Mouse (Mus musculus) erythroblast, embryonic 14.5 days (primary cell): ENCODE measurements around the gene Ddx31. TPM values are rescaled to one million over a fixed set of nuclear protein-coding genes. Genes with fewer than 3 reads are reported as not detected.

ENCODE experiments used
- H3K27me3 ChIP-seq: 2 replicates; pipeline ENCODE4 v1.6.1; 2012; ENCODE audit warnings: inconsistent platforms; ENCODE audit not compliant: control insufficient read depth
- H3K36me3 ChIP-seq: 2 replicates; pipeline ENCODE4 v1.6.1; 2012; ENCODE audit warnings: mild to moderate bottlenecking, inconsistent platforms; ENCODE audit not compliant: control insufficient read depth
- H3K4me1 ChIP-seq: 2 replicates; pipeline ENCODE4 v1.6.1; 2012; ENCODE audit warnings: inconsistent platforms; ENCODE audit not compliant: control insufficient read depth
- H3K4me3 ChIP-seq: replicated peaks from 2 replicates; pipeline ENCODE3; 2012; ENCODE audit warnings: moderate library complexity, mild to moderate bottlenecking, inconsistent platforms
- H3K9me3 ChIP-seq: 2 replicates; pipeline ENCODE4 v1.6.1; 2012; ENCODE audit warnings: low read length, inconsistent platforms, mixed read lengths; ENCODE audit not compliant: control insufficient read depth
- GATA1 ChIP-seq: IDR thresholded peaks from 2 replicates; pipeline ENCODE4 v1.6.1; 2012; ENCODE audit warnings: low read length, inconsistent platforms, mixed read lengths
- TAL1 ChIP-seq: IDR thresholded peaks from 3 replicates; pipeline ENCODE4 v1.6.1; 2012; ENCODE audit warnings: low read length, inconsistent platforms, mixed read lengths
- polyA plus RNA-seq: library from polyadenylated mRNA; stranded (reverse); fragments of >175 nt; gene quantifications from 2 replicates; pipeline ENCODE4 v1.2.3, GENCODE M21; 2012

The Ddx31 gene
- 0.14 and 0.25 TPM in 2 replicates for polyA plus RNA-seq

DNA sequence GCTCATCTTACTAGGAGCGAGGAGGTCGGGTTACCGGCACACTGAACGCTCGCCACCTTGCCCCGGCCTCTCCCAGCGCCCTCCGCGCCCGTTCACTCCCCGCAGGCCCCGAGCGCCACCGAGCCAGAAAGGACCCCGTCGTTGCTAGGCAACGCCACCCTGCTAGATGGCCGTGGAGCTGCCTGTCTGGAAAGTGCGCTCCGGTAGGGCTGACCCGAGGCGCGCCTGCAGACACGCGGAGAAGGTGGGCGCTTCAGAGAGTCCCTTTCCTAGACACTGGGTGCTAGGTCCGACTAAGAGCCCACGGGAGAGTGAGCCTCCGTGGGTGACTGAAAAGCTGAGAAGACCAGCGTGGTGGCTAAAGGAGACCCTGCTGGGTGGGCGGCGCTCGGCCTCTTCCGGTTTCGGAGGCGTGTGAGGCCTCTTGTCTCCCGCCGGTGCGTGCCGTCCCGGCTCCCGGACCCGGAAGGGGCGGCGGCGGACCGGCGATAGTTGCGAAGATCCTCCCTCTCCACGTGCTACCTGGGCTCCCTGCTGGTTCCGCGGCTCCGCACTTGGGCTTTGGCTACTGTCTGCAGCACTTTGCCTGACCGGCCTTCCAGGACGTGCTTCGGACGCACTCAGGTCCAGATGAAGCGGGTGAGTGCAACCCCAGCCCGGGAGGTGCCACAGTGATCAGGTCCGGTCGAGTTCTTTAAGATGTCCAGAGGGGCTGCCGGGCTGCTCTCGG, at the start of gene Ddx31, which contains the start of gene Gtf3c4:
Gene Ddx31, plus strand, starts transcription at position 185 of the 730 bp plus-strand sequence.
Gene Gtf3c4, minus strand, starts transcription at position 139 of the 730 bp plus-strand sequence.
- peaks cover 43% of the 10 kb centered on the region for H3K4me1 ChIP-seq
- H3K27me3 ChIP-seq = no peaks in the 10 kb centered on the region
- no peaks in the 10 kb centered on the region for H3K9me3 ChIP-seq
- H3K36me3 ChIP-seq = peaks cover 25% of the 10 kb centered on the region
- H3K4me3 ChIP-seq = peak within 1 kb of the TSS; percentile 86
- no peak for TF ChIP-seq TAL1
- no peak for TF ChIP-seq GATA1

DNA sequence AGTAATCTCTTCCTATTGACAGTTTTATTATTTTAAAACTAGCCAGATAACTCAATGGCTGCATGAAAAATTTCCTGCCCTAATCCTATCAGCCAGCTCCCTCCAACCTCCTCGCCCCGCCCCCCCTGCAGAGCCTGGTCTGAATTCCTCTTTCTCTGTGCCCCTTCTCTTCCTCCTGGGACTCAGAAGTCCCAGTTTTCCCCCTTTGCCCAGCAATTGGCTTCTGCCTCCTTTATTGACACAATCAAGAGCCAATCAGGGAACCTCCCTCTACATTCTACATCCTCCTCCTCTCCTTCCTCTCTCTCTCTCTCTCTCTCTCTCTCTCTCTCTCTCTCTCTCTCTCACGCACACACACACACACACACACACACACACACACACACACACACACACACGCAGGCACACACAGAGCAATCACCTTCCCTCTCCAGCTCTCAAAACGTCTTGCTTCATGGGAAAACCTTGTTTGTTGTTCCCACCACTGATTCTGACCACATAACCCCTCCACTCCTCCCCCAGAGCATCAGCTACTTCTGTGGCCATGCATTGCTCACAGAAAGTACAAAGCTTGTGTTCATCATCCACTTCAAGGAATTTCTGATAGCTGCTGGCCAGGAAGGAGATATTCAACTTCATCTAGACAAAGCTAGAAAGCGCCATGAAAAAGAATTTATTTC, 47.1 kb upstream of the Ddx31 start:
- Histone ChIP-seq H3K36me3 (no peaks in the 10 kb centered on the region), H3K9me3 (no peaks in the 10 kb centered on the region), H3K27me3 (no peaks in the 10 kb centered on the region), H3K4me1 (no peaks in the 10 kb centered on the region), H3K4me3 (no peak overlapping the region)
- TF ChIP-seq GATA1 = no peak
- no peak for TF ChIP-seq TAL1

DNA sequence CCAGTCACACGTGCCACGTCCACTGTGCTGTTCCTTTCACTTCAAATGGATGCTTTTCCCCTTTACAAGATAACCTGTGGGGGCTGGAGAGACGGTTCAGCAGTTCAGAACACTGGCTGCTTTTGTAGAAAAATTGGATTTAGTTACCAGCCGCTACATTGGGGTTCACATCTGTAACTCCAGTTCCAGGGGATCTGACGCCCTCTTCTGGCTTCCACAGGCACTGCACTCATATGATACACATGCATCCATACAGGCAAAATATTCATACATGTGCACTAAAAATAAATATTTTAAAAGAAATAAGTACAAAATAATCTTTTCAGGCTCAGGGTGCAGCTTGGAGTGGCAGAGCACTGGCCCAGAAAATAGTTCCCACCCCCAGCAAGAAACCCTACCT, 45.6 kb upstream of the Ddx31 start:
- Histone ChIP-seq H3K36me3 (no peaks in the 10 kb centered on the region), H3K9me3 (no peaks in the 10 kb centered on the region), H3K4me1 (no peaks in the 10 kb centered on the region), H3K27me3 (no peaks in the 10 kb centered on the region), H3K4me3 (no peak overlapping the region)
- TF ChIP-seq GATA1 (no peak), TAL1 (no peak)

DNA sequence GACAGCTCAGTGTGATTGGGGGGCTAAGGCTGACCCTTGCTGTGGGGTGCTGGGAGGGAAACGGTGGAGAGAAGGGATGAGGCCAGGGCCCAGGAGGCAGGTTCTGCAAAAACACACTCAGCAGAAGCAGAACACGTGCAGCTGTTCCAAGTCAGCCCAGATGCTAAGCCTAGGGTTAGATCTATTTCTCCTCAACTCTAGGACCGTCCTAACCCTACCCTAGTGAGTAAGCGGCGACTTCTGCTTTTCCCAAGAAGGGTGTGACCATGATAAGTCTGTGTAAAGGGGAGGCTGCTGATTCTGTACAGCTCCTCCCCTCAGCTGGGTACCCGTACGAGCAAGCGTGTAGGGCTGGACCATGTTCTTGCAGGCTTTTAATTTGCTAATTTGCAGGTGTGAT, 43.9 kb upstream of the Ddx31 start:
- Histone ChIP-seq H3K9me3 (no peaks in the 10 kb centered on the region), H3K36me3 (no peaks in the 10 kb centered on the region), H3K4me1 (no peaks in the 10 kb centered on the region), H3K27me3 (no peaks in the 10 kb centered on the region), H3K4me3 (no peak overlapping the region)
- TF ChIP-seq GATA1 (no peak), TAL1 (no peak)

DNA sequence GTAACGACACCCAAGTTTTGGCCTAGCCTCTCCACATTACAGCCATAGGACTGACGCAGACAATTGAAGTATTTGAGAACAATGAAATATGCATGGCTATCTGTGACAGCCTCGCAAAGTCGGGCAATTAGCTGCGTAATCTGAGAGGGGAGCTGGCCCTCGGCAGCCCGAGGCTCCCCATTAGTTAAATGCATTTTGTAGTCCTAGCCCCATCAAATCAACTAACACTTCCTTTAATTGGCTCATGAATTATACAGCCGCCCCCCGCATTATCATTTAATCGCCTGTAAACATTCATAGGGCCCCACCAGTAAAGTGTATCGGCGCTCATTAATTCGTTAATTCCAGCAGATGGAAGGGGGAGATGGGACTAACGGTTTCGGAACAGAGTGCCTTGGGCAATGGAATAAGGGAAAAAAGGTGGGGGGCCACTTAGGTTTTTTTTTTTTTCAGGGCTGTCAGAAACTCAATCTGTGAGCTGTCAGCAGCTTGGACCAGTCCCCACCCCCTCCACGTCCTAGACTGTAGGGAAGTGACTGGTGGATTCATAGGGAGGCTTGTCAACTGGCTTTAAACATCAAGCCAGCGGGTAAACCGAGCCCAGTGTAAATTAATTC, 42.6 kb upstream of the Ddx31 start:
- TF ChIP-seq GATA1 (no peak), TAL1 (no peak)
- Histone ChIP-seq H3K4me1 (no peaks in the 10 kb centered on the region), H3K4me3 (no peak overlapping the region), H3K36me3 (no peaks in the 10 kb centered on the region), H3K27me3 (no peaks in the 10 kb centered on the region), H3K9me3 (no peaks in the 10 kb centered on the region)

DNA sequence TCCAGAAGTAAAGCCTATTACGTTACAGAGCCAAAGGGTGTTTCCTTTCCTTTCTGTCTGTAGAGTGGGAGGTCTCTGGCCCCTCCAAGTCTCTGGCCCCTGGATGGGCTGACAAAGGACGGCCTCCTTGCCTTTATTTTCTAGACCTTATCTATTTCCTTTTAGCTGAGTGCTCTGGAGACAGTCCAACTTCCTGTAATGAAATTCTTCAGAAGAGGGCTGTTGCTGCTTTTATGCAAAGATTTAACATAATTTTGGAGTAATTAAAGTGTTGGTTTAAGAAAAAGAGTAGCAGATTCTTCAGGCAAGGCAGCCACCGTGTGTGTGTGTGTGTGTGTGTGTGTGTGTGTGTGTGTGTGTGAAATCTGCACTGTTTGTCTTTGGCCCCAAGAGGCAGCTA, 41.8 kb upstream of the Ddx31 start:
- Histone ChIP-seq H3K4me3 (no peak overlapping the region), H3K9me3 (no peaks in the 10 kb centered on the region), H3K4me1 (no peaks in the 10 kb centered on the region), H3K36me3 (no peaks in the 10 kb centered on the region), H3K27me3 (no peaks in the 10 kb centered on the region)
- TF ChIP-seq GATA1 (no peak), TAL1 (no peak)

DNA sequence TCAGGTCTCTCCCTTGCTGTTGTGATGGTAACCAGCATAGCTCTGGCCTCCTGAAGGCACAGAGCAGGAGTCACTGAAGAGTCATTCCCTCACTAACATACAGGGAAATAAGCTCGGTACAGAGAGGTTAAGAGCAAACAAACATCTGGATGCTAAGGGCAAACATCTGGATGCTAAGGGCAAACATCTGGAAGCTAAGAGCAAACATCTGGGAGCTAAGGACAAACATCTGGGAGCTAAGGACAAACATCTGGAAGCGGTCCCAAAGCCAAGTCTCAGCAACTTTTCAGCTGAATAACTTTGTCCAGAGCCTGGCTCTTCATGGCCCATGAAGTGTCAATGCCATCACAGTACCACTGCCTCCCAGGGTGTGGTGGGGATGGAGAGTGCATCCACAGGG, 40.6 kb upstream of the Ddx31 start:
- TF ChIP-seq GATA1 (no peak), TAL1 (no peak)
- Histone ChIP-seq H3K36me3 (no peaks in the 10 kb centered on the region), H3K4me3 (no peak overlapping the region), H3K4me1 (no peaks in the 10 kb centered on the region), H3K9me3 (no peaks in the 10 kb centered on the region), H3K27me3 (no peaks in the 10 kb centered on the region)

DNA sequence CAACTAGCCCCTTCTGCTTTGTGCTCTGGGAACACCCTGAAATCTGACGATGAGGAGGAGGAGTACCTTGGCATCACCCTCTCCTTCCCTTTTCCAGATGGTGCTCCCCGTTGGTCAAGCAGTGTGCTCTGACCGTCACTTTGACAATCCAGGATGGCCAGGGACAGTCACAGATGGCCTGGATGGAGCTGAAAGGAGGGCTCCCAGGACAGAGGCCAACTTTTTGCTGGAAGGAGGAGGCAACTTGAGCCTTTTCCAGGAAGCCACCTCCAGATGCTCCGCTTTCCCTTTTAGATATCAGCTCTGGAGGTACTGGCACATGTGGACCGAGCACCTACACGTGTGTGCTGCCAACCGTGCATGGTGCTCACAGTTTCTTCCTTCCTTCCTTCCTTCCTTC, 36.8 kb upstream of the Ddx31 start:
- no peaks in the 10 kb centered on the region for H3K36me3 ChIP-seq
- no peaks in the 10 kb centered on the region for H3K9me3 ChIP-seq
- H3K27me3 ChIP-seq = no peaks in the 10 kb centered on the region
- no peak for TF ChIP-seq GATA1
- H3K4me1 ChIP-seq = no peaks in the 10 kb centered on the region
- H3K4me3 ChIP-seq = no peak overlapping the region

DNA sequence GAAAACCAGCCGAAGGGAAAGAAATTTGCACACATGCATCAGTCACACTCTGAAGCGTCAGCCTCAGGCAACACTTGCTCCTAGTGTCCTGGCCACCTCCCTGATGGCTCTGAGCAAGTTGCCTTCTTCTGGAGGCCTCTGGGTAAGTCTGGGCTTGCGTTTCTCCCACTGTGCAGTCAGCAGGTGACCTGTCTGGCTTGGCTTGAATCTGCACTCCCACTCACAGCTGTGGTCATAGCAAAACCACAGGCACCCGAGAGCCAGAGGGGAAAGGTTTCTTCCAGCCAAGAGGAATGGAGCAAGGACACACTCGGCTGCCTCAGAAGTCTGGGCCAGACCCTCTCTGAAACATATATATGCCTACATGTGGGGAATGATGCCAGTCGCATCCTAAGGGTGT, 31.4 kb upstream of the Ddx31 start:
- Histone ChIP-seq H3K4me1 (no peaks in the 10 kb centered on the region), H3K4me3 (no peak overlapping the region), H3K36me3 (no peaks in the 10 kb centered on the region), H3K9me3 (no peaks in the 10 kb centered on the region), H3K27me3 (no peaks in the 10 kb centered on the region)
- no peak for TF ChIP-seq TAL1
- no peak for TF ChIP-seq GATA1
